Mouse (Mus musculus) cerebellum, postnatal 4 days (tissue): ENCODE measurements around the gene Glb1l2.
A peak's percentile ranks its signal among the peaks of the same experiment; 100 is the strongest.

Experiments used
- DNase-seq, 2 experiments: peaks; one replicate each; pipeline ENCODE4 v3.0.0; 2022; ENCODE audit warnings: low spot score in 2 of 2, mixed read lengths in 1 of 2

Gene Glb1l2

DNA sequence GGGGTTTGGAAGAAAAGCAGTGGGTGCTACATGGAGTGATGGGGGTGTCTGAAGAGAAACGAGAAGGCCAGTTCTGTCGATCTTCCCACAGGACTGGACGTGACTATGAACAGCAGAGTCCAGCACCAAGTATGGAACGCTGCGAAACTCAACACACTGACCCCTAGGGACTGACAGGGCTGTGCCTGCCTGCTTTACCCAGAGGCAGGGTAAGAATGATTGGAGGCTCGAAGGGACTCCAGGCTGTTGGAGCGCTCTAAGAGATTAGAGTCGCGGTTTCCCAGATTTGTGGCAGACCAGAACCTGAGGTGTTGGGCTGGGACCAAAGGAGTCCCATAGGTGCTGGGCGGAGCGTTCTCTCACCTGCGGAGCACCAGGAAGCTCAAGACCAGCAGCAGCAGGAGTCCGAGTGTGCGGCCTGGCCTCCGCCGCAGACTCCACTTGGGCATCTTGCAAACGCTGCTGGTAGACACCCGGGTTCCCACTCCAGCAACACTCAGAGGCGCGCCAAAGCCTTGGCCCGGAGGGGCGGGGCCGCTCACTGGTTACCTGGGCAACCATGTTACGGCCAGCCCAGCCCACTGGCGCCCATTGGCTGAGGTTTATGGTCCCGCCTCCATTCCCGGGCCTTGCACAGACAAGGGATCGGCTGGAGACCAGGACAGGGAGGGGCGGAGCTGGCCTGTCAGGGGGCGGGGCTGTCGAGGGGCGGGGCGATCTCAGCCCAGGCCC lies at the start of gene Glb1l2:
Glb1l2 (minus strand) TSS at position 534 of the 732 bp plus-strand sequence.
- peak; percentile 81 to 93 for DNase-seq

DNA sequence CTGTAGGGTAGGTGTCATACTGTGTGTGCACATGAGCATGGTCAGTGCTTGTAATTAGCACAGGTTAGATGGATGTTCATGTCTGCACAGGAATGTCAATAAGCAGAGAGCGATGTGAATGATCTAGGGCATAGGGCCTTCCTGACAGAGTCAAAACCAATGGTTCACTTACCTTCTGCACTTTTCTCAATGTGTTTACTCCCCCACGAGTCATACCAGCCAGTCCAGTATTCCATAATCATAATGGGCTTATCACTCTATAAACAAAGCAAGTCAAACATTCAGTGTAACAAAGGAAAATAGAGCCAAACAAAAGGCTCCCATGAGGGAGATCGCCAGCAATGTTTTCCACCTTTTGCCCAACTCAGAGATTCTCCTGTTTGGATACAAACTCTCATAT lies 24.8 kb upstream of the Glb1l2 start:
- no peak for DNase-seq

DNA sequence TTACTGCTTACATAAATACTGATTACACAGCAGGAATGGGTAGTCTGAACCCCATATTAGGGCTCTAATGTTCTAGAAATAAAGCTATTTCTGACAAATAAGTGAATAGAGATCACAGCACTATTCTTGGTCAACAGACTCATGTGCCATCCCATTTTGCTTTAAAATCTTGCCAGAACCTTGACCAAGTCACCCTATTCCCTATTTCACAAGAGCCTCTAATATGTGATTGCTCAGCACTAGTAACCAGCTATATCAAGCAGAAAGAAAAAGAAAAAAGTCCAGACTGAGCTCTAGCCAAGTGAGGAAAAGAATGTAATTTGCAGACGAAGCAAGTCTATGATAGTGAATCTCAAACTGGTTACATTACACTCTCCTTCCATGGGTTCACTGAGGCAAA lies 13.7 kb upstream of the Glb1l2 start:
- no peak for DNase-seq

DNA sequence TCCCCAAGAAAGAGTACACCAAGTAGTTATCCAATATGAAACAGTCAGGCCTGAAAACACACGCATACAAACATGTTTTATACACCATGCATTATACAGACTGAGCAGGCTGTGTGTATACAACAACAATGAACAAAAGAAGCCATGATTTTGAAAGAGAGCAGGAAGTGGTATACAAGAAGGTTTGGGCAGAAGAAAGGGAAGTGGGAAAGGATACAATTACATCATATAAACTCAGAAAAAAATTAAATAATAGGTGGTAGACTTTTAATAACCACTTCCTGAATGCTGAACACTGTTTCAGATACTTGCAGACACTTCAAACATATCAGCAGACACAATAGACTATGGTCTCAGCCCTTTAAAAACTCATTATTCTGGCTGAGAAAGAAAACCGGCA lies 2.5 kb upstream of the Glb1l2 start:
- no peak for DNase-seq

DNA sequence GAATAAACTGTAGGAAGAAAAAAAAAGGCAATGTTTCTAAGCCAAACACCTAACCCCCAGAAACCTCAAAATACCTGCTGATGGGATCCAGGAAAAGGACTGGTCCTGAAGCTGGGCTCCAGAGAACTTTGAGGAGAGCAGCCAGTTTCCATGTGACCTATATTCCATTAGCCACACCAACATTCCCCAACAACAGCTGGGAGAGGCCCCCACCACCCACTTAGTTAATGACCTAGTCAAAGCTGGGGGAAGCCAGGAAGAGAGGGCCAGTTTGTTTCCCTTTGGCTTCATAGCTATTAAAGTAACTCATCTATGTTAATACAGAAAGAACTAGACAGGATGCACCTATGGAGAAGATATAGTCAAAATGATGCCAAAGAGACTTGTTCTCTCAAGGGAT lies 1.9 kb downstream of the Glb1l2 start:
- DNase-seq: no peak

DNA sequence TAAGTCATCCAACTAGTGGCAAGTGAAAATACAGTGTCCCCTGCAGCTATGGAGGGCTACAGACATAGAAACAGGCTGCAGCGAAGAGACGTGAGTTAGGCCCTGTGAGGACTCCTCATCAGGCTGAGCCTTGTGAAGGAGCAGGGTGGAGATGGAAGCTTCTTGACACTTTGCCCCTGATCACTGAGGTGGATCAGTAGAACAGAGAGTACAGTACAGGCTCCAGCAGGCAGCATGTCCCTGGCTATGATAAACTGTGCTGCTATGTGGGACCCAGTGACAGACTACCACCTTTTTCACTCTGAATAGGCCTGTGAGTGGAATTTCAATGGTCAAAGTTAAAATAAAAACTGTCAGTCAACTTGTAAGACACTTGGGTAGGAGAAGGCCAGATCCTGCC lies 5.9 kb downstream of the Glb1l2 start:
- no peak for DNase-seq

DNA sequence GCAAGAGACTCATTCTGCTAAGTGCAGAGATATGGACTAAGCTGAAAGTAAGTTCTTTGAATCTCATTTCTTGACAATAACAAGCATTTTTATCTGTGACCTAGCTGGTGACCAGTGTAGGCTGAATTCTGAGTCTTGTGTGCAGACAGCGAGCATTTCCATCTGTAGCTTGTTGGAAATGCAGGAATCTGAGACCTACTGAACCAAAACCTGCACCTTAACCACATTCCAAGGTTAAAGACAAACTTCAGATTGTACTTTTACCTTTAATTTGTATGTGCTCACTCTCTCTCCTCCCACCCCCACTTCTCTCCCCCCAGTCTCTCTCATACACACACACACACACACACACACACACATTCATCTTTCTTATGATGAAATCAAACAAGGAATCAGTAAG lies 7.5 kb downstream of the Glb1l2 start:
- DNase-seq: no peak

DNA sequence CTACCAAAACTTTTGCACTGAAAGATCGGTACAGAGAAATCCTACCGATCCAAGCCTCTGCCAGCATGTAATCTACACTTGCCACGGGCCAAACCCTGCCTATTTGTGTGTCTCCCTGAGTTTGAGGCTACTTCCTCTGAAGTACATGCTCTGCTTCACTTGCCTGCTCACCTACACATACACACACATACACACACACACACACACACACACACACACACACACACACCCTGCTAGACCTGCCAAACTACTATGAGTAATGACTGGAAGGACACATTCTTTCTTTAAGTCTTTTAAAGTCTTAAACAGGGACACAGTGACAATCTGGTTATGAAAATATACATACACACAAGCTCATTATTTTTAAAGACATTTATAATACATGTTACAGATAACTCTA lies 8.1 kb downstream of the Glb1l2 start:
- DNase-seq: no peak

DNA sequence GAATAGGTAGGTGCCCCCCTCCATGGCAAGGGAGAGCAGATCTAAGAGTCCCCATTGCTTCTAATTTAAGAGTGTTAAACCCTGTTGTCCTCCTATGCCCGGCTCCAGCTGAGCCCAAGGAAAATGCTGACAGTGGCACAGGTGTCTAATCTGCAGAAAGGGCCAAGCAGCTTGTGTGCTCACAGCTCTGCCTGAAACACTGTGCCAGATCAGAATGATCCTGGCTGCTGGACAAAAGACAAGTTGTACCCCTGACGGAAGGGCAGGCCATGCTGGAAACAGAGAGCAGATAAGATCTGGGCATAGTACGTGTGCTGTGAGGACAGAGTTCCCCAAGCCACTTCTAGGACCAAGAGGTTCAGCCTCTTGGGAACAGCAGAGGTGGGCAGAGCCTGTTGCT lies 13.4 kb downstream of the Glb1l2 start:
- DNase-seq: no peak

DNA sequence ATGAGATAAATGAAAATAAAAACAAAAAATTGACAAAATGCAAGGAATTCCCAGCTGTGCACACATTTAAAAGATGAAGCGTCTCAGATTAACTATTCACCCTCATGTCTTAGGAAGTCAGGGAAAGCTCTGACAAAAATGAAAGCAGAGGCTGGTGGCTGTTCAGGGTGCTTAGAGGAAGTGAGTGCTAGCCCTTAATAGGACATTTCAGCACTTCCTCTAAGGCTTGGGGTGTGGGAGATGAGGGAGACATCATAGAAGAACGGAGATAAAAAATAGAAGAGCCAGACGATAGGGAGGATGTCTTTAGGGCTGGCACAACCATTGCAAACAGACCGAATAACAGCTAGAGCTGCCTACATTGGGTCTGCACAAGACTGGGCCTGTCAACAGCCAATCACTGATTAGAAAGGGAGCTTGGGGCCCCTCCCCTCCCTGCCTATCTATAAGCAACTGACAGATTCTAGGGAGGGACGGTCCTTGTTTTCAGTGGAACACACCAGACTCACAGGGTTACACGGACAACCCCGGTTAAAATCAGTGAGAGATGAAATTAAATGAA lies 22.8 kb downstream of the Glb1l2 start:
- DNase-seq: no peak

DNA sequence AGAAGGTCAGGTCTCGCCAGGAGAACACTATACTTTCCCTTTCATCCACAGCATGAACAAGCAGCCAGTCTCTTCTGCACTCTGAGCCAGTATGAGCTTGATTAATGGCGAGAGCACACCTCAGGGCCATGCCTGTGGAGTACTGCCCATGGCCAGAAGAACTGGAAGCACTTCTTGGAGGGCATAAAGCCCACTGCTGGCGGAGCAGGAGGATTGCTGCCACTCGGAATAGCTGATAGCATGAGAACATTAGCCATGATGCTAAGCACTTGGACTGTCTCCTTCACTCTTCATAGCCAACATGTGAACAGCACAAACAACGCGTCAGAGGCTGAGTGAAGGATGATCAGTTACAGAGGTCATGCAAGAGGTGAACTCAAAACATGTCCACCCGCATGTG lies 27.8 kb downstream of the Glb1l2 start:
- no peak for DNase-seq

DNA sequence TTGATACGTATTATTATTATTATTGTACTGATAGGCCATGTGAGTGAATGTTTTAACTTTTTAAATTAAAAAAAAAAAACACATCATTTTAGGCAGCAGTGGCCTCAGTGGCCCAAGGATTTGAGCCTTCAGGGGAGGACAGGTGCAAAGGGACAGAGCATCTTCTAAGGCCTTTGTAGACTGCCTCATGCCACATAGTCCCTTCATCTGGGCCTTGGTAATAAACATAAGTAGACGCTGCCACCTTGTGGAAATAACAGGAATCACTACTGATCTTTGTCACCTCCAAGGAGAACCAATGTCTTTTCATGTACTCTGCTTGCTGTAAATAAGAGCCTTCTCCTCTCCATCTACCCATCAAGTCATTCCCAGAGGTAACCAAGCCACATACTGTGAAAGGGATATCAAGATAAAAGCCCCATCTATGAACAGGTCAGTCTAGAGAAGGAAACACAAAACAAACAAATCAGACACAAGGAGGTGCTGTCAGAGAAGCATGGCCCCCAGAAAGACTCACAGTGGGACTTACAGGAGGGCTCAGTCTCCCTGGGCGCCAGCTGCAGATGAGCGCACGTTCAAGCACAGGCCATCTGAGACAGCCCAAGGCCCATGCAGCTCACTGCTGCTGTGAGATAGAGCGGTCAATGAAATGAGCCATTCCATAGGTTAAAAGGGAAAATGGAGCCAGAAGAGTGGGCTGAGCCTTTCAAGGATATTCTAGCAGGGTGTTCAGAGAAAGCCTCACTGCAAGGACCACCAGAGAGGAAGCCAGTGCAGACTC lies 30.0 kb downstream of the Glb1l2 start:
- peak in 1 of 2 experiments; percentile 54 for DNase-seq

DNA sequence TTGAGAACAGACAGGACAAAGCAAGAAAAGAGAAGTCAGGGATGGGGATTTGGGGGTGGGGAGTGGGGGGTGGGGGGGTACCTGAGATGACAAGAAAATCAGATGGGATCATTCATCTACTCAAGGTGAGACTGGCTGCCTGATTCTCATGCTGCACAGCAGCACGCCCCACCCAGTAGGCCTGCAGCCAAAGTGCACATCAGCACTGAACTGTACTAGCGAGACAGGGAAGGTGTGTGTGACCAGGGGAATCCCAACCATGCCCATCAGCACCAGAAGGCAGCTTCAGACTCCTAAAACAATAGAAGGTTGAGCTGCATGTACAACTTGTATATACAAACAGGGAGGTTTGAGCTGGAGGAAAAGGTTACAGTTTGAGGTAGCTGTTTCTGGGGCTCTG lies 30.6 kb downstream of the Glb1l2 start:
- DNase-seq: no peak

DNA sequence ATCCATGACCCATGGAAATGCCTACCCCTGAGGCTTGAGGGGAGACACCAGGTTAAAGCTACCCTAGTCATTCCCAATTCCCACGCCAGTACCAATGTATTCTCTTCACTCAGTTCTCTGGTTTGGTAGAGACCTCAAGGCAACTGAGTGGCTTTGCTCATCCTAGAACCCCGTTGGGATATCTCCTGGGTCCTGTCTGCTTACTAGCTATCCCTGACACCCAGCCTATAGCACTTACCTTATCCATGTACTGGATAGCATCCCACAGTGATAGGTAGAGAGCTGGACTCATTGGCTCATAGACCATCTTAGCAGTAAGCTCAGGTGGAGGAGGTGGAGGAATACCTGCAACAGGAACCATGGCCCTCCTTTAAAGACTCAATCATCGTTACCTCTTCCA lies 38.1 kb downstream of the Glb1l2 start:
- no peak for DNase-seq

DNA sequence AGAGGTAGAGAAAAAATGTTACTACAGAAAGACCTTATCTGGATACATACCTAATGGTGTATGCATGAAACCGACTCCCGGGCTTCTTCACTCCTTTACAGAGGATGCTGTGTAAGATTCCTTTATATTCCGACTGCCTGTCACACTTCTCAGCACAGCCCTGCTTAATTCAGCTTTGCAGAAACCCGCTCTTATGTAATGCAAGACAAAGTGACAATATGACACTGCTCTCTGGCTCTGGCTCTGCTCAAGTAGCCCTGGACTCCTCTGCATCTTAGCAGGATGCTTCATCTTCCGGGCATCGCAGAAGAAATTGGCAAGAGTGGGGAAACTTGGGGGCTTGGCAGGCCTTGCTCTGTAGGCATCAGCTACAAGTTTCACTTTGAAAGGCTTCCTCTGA lies 43.8 kb downstream of the Glb1l2 start:
- no peak for DNase-seq

DNA sequence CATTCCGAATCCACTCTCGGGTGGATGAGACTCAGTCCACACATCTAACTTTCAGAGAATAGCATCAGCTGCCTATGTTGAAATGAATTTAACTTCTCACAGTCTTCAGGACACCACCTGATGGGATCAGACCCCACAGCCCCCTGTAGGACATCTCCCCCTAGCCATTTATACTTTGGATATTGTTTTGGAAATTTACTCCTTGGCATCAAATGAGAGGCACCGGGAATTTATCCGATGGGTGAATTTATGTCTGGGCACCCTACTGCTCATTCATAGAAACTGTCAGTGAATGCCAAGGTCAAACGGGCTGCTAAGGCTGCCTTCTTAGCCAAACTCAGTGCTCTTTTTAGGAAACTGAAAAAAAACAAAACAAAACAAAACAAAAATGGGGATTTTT lies 45.7 kb downstream of the Glb1l2 start:
- no peak for DNase-seq

DNA sequence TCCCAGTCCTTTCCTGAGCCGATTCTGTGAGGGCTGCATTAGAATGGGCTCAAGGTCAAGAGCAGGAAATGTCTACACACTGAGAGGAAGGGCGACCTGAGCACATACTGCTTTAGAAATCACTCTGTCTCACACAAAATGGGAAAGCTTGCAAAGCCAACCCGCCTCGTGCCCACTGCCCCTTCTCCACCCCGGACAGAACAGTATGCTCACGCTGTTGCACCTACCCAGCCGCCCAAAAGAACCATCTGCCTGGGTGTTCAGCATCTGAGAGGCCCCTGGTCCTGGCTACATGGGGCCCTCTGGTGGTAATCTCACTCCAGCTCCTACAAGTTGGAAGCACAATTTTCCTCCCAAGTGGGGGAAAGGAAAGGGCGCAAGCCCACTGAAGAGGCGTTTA lies 46.2 kb downstream of the Glb1l2 start:
- peak in 1 of 2 experiments; percentile 66 for DNase-seq

DNA sequence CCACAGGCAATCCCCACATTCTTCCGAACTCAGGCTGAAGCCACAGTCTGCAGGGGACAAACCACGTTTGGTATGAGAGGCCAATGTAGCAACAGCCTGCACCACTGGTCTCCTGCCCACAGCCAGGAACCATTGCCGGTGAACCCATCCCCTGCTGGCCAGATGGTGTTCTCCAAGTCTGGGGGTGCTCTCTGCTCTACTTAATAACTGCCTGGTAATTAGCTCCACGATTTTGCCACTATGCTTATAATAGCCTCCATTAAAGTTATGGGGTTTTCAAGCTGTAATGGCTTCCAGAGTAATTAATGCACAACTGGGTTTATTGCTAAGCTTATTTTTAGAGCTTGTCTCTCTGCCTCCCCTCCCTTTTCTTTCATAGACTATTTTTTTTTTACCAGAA lies 57.4 kb downstream of the Glb1l2 start:
- no peak for DNase-seq

DNA sequence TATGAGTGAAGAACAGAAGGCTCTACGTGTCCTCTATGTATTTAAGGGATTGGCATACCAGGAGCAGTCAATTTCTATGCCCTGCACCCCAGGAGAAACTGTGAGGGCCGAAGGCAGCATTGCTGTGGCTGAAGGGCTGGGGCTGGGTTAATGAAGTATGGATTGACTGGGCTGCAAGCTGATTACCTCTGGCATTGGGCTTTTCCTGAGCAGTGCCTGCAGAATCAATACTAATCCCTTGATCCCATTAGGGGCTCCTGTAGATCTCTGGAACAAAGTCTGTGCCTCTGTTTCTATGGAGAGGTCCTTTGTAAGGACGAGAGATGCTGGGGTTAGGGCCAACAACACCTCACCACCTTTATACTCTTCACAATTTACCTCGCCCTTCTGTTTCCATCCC lies 59.1 kb downstream of the Glb1l2 start:
- DNase-seq: no peak

DNA sequence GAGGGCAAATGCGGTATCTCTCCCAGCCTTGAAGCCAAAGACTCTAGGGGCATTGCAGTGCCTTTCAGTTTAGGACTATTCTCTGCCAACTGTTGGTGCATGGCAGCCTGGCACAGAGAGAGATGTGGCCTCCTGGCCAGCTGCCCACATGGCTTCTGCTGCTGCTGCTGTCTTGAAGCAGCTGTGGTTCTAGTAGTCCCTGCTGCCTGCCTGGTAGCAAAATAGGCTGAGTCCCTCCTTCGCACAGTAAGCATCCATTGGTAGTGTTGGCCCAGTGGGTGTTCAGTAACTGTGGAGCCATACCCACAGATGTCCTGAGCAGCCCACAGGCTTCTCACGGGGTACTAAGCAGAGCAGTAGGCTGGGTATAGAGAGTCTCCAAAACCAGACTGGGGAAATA lies 63.5 kb downstream of the Glb1l2 start:
- DNase-seq: peak in 1 of 2 experiments; percentile 74

DNA sequence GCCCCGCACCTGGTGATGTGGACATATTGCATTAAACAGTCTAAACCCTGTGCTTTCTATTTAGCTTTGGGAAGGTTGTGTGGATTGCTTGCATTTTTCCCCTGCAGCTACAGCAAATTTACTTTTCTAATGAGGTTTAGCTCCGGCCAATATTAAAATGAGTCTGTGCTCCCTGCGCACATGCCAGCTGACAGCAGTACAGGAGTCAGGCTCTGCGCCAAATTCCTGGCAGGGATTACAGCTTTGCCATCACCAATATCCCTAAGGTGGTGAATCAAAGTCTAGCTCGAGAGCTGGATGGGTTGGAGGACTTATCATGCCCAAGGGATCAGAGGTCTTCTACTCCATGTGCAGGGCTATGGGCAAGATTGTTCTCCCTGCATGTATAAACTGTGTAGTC lies 69.2 kb downstream of the Glb1l2 start:
- DNase-seq: peak in 1 of 2 experiments; percentile 63

DNA sequence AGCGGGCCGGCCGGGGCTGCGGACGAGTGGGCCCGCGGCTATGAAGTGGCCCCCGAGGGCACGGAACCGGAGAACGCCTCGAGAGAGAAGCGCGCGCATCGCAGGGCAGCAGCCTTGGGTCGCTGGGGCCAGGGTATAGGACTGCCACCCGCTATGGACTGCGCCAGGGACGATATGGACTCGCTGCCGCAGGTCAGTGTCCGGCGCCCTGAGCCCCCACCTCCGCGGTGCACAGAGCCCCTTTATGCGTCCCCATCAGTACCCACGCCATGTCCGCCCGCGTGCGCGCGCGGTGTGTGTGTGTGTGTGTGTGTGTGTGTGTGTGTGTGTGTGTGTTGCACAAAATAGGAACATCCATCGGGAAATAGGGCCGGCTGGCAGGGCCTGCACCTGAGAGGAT lies 72.3 kb downstream of the Glb1l2 start:
- peak in 1 of 2 experiments; percentile 51 for DNase-seq
